Mouse (Mus musculus) spleen, adult 2 months (tissue): Measurements from ENCODE around the gene Zcwpw1.

Experiments
- CTCF ChIP-seq: fragments of 200-500 bp; IDR thresholded peaks from 2 replicates; pipeline ENCODE4 v1.5.1; 2011; ENCODE audit warnings: mild to moderate bottlenecking, inconsistent platforms; ENCODE audit not compliant: insufficient read depth, insufficient read length, insufficient replicate concordance; ENCODE audit errors: extremely low read depth
- POLR2A ChIP-seq: fragments of 200-500 bp; IDR thresholded peaks from 2 replicates; pipeline ENCODE4 v1.6.1; 2011; ENCODE audit warnings: low read depth, low read length, inconsistent platforms

DNA sequence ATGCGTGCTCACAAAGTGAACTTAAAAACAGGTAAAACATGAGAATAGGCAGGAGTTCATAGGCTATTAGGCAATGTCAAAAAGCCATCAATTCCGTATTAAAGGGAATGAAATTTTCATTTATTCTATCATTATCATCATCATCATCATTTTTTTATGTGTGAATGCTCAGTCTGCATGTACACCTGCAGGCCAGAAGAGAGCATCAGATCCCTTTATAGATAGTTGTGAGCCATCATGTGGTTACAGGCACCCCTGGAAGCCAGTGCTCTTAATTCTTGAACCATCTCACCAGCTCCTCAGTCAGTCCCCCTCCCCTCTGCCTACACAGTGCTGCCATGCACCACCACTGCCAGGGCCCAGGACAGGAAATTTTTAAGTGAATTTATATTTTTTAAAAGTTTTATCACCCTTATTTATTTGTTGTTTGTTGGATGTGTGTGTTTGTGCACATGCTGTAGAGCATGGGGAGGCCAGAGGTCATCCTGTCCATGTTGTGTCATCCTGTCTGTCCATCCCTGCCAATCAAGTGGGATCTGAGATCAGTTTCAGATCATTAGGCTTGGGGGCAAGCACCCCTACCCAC lies 1.4 kb downstream of the Zcwpw1 start:
- no peak for TF ChIP-seq CTCF
- TF ChIP-seq POLR2A: no peak
